Mouse (Mus musculus) E14TG2a.4 (cell line): ENCODE data around the gene Wdr73.

ENCODE experiments used
- CTCF ChIP-seq: conservative IDR thresholded peaks from 2 replicates; pipeline ENCODE4 v1.5.1; 2014; ENCODE audit warnings: low read length
- POU5F1 ChIP-seq: IDR thresholded peaks from 2 replicates; pipeline ENCODE4 v1.6.1; 2014; ENCODE audit warnings: low read length, borderline replicate concordance

DNA sequence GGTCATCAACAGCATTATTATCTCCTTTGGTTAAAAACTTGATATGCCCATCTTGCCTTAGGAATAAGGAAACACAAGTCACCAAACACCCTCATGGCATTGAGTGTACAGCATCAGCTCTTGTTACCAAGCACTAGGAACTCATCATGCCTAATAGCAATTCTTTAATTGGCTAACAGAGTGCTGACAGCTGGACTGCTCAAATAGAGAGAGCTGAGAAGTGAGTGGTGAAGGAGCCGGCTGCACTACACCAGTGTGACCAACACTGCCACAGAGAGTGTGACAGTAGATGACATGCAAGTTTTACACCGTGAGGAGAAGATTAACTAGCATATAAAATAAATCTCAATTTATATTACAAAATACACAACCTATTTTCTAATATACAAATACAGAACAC is 22.1 kb upstream of the Wdr73 start:
- TF ChIP-seq CTCF (no peak), POU5F1 (no peak)
